Mouse (Mus musculus) Patski (cell line): ENCODE data around the gene Frmd4a. TPM values are rescaled to one million over a fixed set of nuclear protein-coding genes. Genes with fewer than 3 reads are reported as not detected.

ENCODE experiments used
- ATAC-seq: fragments of 100-300 bp; one replicate; pipeline ENCODE4 v1.8.0; 2021
- CTCF ChIA-PET: fragments of 350-600 bp; sonication (Branson Sonifier 250); formaldehyde crosslinking; loops from one replicate; lab custom pipeline; 2022; ENCODE audit warnings: inconsistent platforms; lab: Charles Lee
- POLR2A ChIA-PET: fragments of 350-600 bp; sonication (Branson Sonifier 250); formaldehyde crosslinking; loops from one replicate; lab custom pipeline; 2022; ENCODE audit warnings: antibody characterized with exemption, inconsistent platforms; lab: Charles Lee
- DNase-seq: peaks from one replicate; pipeline ENCODE4 v3.0.0-alpha.2; 2011; ENCODE audit warnings: low read depth, low spot score
- H3K27me3 ChIP-seq: fragments of 371-371 bp; one replicate; pipeline ENCODE4 v1.5.1; 2021
- CTCF ChIP-seq: fragments of 100-300 bp; IDR thresholded peaks from one replicate; pipeline ENCODE4 v1.5.1; 2021
- in situ Hi-C: fragments of 300-500 bp; cut with MboI; formaldehyde crosslinking; loops from 3 replicates; pipeline ENCODE4 v1.11.1; 2018; ENCODE audit warnings: low pct_unique_long_range_greater_than_20kb, mixed read lengths
- polyA plus RNA-seq: library from polyadenylated mRNA; unstranded; gene quantifications from one replicate; pipeline ENCODE4 v1.2.3, GENCODE M21; 2021

Gene Frmd4a
- polyA plus RNA-seq, 1 experiment from 2014 or later, result 40.6 TPM

DNA sequence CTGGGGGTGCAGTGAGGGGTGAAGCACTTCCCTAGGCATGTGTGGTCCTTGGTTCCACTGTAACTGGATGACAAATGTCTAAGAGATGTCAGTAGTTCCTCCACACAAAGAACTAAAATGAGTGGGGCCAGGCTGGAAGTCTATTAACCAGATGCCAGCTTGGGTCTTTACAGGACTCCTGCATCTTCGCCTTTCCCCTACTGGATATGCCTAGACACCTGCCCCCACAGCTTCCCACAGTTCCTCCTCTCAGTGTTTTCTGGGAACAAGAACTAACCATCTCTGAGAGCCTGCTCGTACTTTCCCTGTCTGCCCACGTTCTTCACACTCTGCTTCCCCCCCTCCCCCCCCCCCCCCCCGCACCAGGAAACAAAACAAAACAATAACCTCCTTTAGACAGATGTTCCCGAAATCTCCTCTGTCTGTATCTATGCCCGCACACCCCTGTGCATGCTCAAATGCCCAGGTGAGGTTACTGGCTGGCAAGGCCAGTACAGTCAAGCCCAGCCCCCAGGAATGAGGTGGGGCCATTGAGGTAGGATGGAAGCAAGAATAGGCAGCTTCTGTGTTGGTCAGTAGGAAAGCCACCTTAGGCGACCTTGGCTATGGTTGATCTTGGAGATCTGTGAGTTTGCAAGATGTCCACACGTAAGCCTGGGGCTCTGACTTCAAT, 456.5 kb downstream of the Frmd4a start:
- no peak for DNase-seq
- in situ Hi-C loops, result no loop called here
- POLR2A ChIA-PET, result interaction anchor here (0.5 kb wide), 1 partner anchor 90 kb away, joined by 4 read pairs; no protein-coding TSS in a partner anchor
- TF ChIP-seq CTCF, result no peak
- no peaks in the 10 kb centered on the region for H3K27me3 ChIP-seq
- ATAC-seq, result no peak
- CTCF ChIA-PET, result interaction anchor here (1.1 to 1.5 kb wide), 2 partner anchors 105 to 252 kb away, joined by 3 to 5 read pairs; no protein-coding TSS in a partner anchor

DNA sequence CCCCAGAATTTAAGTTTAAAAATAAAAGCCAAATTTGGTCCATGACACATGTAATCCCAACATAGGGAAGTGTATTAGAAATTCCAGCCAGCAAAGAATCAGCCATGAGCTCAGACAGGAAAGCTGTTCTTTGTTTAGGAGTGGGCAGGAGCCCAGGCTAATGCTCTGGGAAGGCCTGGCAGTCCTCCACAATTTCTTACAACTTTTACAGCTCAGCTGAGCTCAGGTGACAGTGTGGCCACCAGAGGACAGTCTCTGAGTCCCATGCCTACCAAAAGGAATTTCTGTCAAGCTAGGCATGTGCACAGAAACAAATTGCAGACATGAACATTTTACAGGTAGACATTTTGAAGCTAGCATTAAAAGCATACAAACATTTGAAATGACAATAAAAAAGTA, 457.0 kb downstream of the Frmd4a start:
- no peak for ATAC-seq

DNA sequence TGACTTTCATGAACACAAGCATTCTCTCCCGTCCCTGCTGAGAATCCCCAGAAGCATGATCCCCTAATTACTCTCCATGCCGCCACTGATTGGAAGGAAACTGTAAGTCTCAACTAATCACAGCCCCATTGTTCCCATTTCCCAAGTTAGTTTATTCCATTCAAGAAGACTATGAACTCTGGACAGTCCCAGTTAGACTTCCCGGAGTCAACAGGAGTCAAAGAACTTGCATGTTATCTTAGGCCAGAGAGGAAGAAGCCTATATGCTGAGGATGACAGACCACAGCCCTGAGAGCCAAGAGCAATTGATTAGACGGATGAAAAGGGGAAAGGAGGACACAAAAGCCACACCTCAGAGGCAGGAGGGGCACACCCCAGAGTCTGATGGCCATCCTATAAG, 458.5 kb downstream of the Frmd4a start:
- no peak for DNase-seq
- ATAC-seq, result no peak
- no peaks in the 10 kb centered on the region for H3K27me3 ChIP-seq
- no peak for TF ChIP-seq CTCF
- POLR2A ChIA-PET, result no interaction called here
- CTCF ChIA-PET, result no interaction called here
- in situ Hi-C loops, result no loop called here

More for the DNA sequence above, 457.0 kb downstream of the Frmd4a start:
- H3K27me3 ChIP-seq, result no peaks in the 10 kb centered on the region
- CTCF ChIA-PET, result interaction anchor here (1.1 to 1.5 kb wide), 2 partner anchors 105 to 252 kb away, joined by 3 to 5 read pairs; no protein-coding TSS in a partner anchor
- in situ Hi-C loops, result no loop called here
- POLR2A ChIA-PET, result no interaction called here
- no peak for TF ChIP-seq CTCF
- DNase-seq, result no peak

GRCm38 (mm10) chr2:4476608-4477007, 459.1 kb downstream of the Frmd4a start:
- H3K27me3 ChIP-seq, result no peaks in the 10 kb centered on the region
- ChIA-PET POLR2A (no interaction called here), CTCF (no interaction called here)
- DNase-seq (no peak), ATAC-seq (no peak)
- no peak for TF ChIP-seq CTCF
- in situ Hi-C loops, result no loop called here

DNA sequence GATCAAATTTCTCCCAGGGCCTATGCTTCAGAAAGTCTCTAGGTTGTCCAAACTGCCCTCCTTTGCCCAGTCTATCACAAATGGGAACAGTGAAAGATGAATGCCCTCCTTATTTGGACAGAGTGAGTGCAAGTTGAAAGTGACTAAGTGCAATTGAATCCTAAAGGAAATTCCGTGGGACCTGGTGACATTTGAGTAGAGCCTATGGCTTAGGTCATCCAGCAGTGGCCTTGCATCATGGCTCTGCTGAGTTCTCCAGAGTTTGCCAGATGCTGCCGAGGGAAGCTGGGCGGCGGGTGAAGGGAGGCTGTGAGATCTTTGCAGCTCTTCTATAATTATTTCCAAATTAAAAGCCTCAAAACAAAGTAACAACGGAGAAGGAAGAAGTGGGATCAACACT, 459.8 kb downstream of the Frmd4a start:
- ChIA-PET POLR2A (no interaction called here), CTCF (no interaction called here)
- no peak for DNase-seq
- H3K27me3 ChIP-seq, result no peaks in the 10 kb centered on the region
- ATAC-seq, result peak; percentile 62
- TF ChIP-seq CTCF, result no peak
- in situ Hi-C loops, result no loop called here

DNA sequence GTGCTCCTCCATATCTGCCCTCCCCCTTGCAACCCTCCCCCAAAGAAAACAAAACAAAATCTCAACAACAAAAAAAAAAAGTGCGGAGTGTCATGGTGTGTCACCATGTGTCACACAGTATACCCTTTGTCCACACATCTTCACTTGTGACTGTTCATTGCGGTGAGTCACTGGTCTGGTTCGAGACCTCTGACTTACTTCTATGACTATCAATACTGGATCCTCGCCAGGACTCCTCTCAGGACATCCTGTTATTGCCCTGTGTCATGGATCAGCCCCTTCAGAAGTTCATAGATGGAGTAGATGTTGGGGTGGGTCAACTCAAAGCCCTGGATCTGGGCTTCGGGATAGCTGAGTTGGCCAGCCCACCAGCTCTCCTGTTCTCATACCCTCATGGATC, 462.7 kb downstream of the Frmd4a start:
- H3K27me3 ChIP-seq, result no peaks in the 10 kb centered on the region
- in situ Hi-C loops, result loop anchor here (5.0 kb wide), 1 partner anchor 163 kb away; no protein-coding TSS in a partner anchor
- CTCF ChIA-PET, result no interaction called here
- ATAC-seq (peak; percentile 28), DNase-seq (no peak)
- POLR2A ChIA-PET, result no interaction called here
- TF ChIP-seq CTCF, result no peak

GRCm38 (mm10) chr2:4481154-4481553, 463.6 kb downstream of the Frmd4a start:
- no peak for DNase-seq
- POLR2A ChIA-PET, result no interaction called here
- no peaks in the 10 kb centered on the region for H3K27me3 ChIP-seq
- no peak for ATAC-seq
- in situ Hi-C loops, result loop anchor here (5.0 kb wide), 1 partner anchor 164 kb away; no protein-coding TSS in a partner anchor
- CTCF ChIA-PET, result interaction anchor here (1.0 kb wide), 1 partner anchor 10 kb away, joined by 3 read pairs; no protein-coding TSS in a partner anchor
- no peak for TF ChIP-seq CTCF

DNA sequence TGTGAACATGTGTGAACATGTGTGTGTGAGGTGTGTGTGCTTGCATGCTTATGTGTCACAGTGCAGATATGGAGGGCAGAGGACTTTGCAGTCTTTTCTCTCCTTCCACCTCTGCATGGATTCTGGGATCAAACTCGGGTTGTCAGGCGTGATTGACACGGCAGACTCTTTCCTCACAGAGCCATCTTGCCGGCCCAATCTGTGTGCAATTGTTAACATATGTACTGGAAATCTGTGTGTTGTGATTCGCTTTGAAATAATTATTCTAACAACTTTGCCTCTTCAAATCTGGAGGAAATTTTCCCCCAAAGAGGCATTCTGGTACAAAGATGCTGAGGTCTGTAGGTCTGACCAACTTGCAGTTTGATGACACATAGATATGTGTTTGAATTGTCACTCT, 468.7 kb downstream of the Frmd4a start:
- H3K27me3 ChIP-seq, result no peaks in the 10 kb centered on the region
- no peak for ATAC-seq
- ChIA-PET CTCF (no interaction called here), POLR2A (no interaction called here)
- in situ Hi-C loops, result no loop called here
- no peak for DNase-seq
- no peak for TF ChIP-seq CTCF

DNA sequence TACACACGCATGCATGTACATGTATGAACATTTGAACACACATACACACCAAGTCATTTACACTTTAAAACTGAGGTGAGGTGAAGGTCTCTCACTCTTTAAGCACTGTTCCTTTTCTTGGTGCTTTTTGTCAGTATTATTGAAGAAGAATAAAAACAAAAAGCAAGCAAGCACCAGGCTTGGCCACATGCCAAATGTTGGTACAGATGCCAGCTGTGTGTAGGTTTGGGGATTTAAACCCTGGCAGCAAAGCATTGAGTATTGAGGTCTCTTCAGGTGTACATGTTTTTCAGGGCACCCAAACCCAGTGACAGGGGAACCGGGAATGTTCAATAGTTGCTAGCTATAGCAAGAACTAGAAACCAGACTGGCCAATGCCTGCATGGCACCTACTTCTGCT, 469.8 kb downstream of the Frmd4a start:
- DNase-seq, result no peak
- ChIA-PET POLR2A (no interaction called here), CTCF (interaction anchor here (1.1 to 2.2 kb wide), 3 partner anchors 75 to 265 kb away, joined by 3 to 10 read pairs (median 3); no protein-coding TSS in a partner anchor)
- no peak for TF ChIP-seq CTCF
- no peak for ATAC-seq
- H3K27me3 ChIP-seq, result no peaks in the 10 kb centered on the region
- in situ Hi-C loops, result no loop called here

GRCm38 (mm10) chr2:4490845-4491244, 473.3 kb downstream of the Frmd4a start:
- CTCF ChIA-PET, result interaction anchor here (0.9 to 3.6 kb wide), 11 partner anchors 9 to 674 kb away, joined by 3 to 24 read pairs (median 4); no protein-coding TSS in a partner anchor
- no peaks in the 10 kb centered on the region for H3K27me3 ChIP-seq
- in situ Hi-C loops, result loop anchor here (5.0 kb wide), 1 partner anchor 674 kb away; no protein-coding TSS in a partner anchor
- ATAC-seq (peak; percentile 77), DNase-seq (no peak)
- POLR2A ChIA-PET, result no interaction called here
- no peak for TF ChIP-seq CTCF
